Mouse (Mus musculus): ENCODE data around the gene Gm37596. TPM values are rescaled to one million over a fixed set of nuclear protein-coding genes. Genes with fewer than 3 reads are reported as not detected.
"Not testable (repeated sequence)": the region's sequence is repeated elsewhere in the genome, so short reads cannot be mapped to it uniquely, and the experiment has no call there.

Gm37596 gene
- total RNA-seq (2014; fragmentation: Nextera tagmentation) (not detected in 2 replicates), total RNA-seq (2017) (not detected in 2 replicates)

GRCm38 (mm10) chr3:93692970-93693369 lies at the start of gene Gm37596:
TSS of gene Gm37596 (minus strand) at chr3:93693070.
- not testable (repeated sequence) for ATAC-seq (replicated peaks; ENCODE audit: poor library complexity, severe bottlenecking)

DNA sequence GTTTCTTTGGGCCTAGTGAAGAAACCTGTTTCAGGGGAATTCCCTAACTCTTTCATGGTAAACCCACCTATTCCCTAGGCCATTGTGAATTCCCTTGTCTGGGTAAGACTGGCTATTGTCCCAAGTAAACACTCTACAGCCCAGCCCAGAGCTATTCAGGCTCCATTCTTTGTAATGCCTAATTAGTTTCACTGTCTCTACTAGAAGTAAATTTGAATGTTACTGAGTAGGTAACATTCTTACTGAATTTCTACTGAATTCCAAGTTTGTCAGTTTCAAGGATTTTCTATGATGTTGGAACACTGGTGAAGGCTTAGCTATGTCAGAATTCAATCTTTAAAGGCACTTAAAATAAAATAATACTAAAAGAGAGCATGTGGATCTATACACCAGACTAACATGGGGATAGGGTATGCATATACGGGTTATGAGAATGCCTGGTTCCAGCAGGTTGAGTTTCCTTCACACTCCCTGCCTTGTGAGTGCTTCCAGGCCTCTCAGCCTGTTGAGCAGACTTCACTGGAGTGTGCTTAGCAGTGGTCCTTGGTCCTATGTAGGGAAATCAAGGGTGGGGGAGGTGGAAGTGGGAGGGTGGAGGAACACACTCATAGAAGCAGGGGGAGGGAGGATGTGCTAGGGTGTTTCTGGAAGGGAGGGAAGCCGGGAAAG lies 16.2 kb upstream of the Gm37596 start:
- not testable (repeated sequence) for ATAC-seq (replicated peaks; ENCODE audit: poor library complexity, severe bottlenecking)

- not testable (repeated sequence) for ATAC-seq (replicated peaks; ENCODE audit: poor library complexity, severe bottlenecking)
Observed at GRCm38 (mm10) chr3:93676210-93676609, 16.7 kb downstream of the Gm37596 start, which contains the start of gene Tdpoz1. TSS of gene Tdpoz1 (minus strand) at chr3:93676310.

GRCm38 (mm10) chr3:93670805-93671503 lies 21.9 kb downstream of the Gm37596 start:
- not testable (repeated sequence) for ATAC-seq (replicated peaks; ENCODE audit: poor library complexity, severe bottlenecking)

GRCm38 (mm10) chr3:93654260-93654659 lies 38.6 kb downstream of the Gm37596 start:
- ATAC-seq (replicated peaks; ENCODE audit: poor library complexity, severe bottlenecking): no peak

DNA sequence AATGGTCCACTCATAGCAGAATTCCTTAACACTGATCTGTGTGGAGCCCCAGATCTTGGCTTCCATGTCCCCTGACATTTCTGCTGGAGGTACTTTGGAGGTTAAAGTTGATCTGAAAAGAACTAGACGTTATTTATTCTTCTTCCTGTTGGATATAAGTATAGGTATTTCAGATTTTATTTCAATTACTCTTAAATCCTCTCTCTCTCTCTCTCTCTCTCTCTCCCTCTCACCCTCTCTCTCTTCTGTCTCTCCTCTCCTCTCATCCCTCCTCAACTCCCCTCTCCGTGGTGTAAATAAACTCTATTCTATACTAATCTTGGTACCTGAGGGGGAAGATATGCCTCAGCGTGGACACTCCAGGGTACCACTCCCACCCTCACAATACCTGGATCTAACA lies 40.3 kb downstream of the Gm37596 start, which contains the start of gene Tdpoz2:
Tdpoz2 (minus strand) TSS at position 101 of the 400 bp plus-strand sequence.
- no peak for ATAC-seq (replicated peaks; ENCODE audit: poor library complexity, severe bottlenecking)

Other genes with a start within 250 kb of the Gm37596 start
- gene Tchhl1, start 224.3 kb downstream of the Gm37596 start, total RNA-seq (2014; fragmentation: Nextera tagmentation): not detected in 2 replicates
- not detected in 2 replicates for gene Tchhl1, start 224.3 kb downstream of the Gm37596 start, total RNA-seq (2017)
- gene S100a11, start 172.6 kb downstream of the Gm37596 start, total RNA-seq (2014; fragmentation: Nextera tagmentation): 1,372 and 1,648 TPM in 2 replicates
- 77.7 and 97.8 TPM in 2 replicates for gene S100a11, start 172.6 kb downstream of the Gm37596 start, total RNA-seq (2017)
- gene S100a10, start 138.0 kb downstream of the Gm37596 start, total RNA-seq (2014; fragmentation: Nextera tagmentation): 146 and 257 TPM in 2 replicates
- gene S100a10, start 138.0 kb downstream of the Gm37596 start, total RNA-seq (2017): 203 and 212 TPM in 2 replicates
- gene Tdpoz2, start 40.4 kb downstream of the Gm37596 start, total RNA-seq (2014; fragmentation: Nextera tagmentation): not detected in 2 replicates
- not detected in 2 replicates for gene Tdpoz2, start 40.4 kb downstream of the Gm37596 start, total RNA-seq (2017)
- not detected in 2 replicates for gene Tdpoz1, start 16.8 kb downstream of the Gm37596 start, total RNA-seq (2014; fragmentation: Nextera tagmentation)
- gene Tdpoz1, start 16.8 kb downstream of the Gm37596 start, total RNA-seq (2017): not detected in 2 replicates
- not detected in 2 replicates for gene Gm5773, start 79.9 kb upstream of the Gm37596 start, total RNA-seq (2014; fragmentation: Nextera tagmentation)
- gene Gm5773, start 79.9 kb upstream of the Gm37596 start, total RNA-seq (2017): not detected in 2 replicates
- gene Tdpoz4, start 103.3 kb upstream of the Gm37596 start, total RNA-seq (2014; fragmentation: Nextera tagmentation): not detected in 2 replicates
- gene Tdpoz4, start 103.3 kb upstream of the Gm37596 start, total RNA-seq (2017): not detected in 2 replicates
- gene Tdpoz3, start 132.9 kb upstream of the Gm37596 start, total RNA-seq (2014; fragmentation: Nextera tagmentation): not detected in 2 replicates
- not detected in 2 replicates for gene Tdpoz3, start 132.9 kb upstream of the Gm37596 start, total RNA-seq (2017)

All from granulocyte monocyte progenitor cell, adult 5-6 weeks (primary cell).